Mouse (Mus musculus) testis, adult 10 weeks (tissue): ENCODE measurements around the gene Ap3b2. TPM values are rescaled to one million over a fixed set of nuclear protein-coding genes. Genes with fewer than 3 reads are reported as not detected.

Source experiments
- polyA plus RNA-seq: library from polyadenylated mRNA; stranded (reverse); fragments of 350-450 nt; fragmentation: Illumina TruSeq; extraction: RNeasy Lipid Tissue Mini Kit (QIAGEN cat#74804); gene quantifications from one replicate; pipeline ENCODE4 v1.2.3, GENCODE M21; 2014; ENCODE audit warnings: low read depth, low replicate concordance

Gene Ap3b2
- not detected for polyA plus RNA-seq

GRCm38 (mm10) chr7:81493331-81494021 lies at the start of gene Ap3b2:
Ap3b2 (minus strand) TSS chr7:81493925.

GRCm38 (mm10) chr7:81498181-81498580 lies 4.5 kb upstream of the Ap3b2 start, which contains the start of gene BC048679:
BC048679 (minus strand) TSS chr7:81498281.

GRCm38 (mm10) chr7:81455155-81455651 lies 38.5 kb downstream of the Ap3b2 start, which contains the start of gene Cpeb1:
Cpeb1 (minus strand) TSS chr7:81455465.

Other genes starting within 250 kb of the Ap3b2 start
- gene Rps17, start 148.7 kb downstream of the Ap3b2 start, polyA plus RNA-seq, result 184 TPM
- gene Cpeb1, start 38.5 kb downstream of the Ap3b2 start, polyA plus RNA-seq, result 18.3 TPM
- gene BC048679, start 4.4 kb upstream of the Ap3b2 start, polyA plus RNA-seq, result not detected
- gene Fsd2, start 73.0 kb upstream of the Ap3b2 start, polyA plus RNA-seq, result 0.22 TPM
- gene Whamm, start 77.3 kb upstream of the Ap3b2 start, polyA plus RNA-seq, result 29.0 TPM
- 0.50 TPM for gene Homer2, start 213.6 kb upstream of the Ap3b2 start, polyA plus RNA-seq